Mouse (Mus musculus) adipocyte (in vitro differentiated cells): ENCODE measurements at regions not wholly inside any gene's neighbourhood (a gene's known extent, or its start where the extent isn't known, plus 50 kb on each side); places are given as distances from the start of the nearest gene placed in this dataset.
A peak's percentile ranks its signal among the peaks of the same experiment; 100 is the strongest.

Source experiments
- DNase-seq: peaks from one replicate; pipeline ENCODE4 v3.0.0-alpha.2; 2016; ENCODE audit warnings: low spot score

DNA sequence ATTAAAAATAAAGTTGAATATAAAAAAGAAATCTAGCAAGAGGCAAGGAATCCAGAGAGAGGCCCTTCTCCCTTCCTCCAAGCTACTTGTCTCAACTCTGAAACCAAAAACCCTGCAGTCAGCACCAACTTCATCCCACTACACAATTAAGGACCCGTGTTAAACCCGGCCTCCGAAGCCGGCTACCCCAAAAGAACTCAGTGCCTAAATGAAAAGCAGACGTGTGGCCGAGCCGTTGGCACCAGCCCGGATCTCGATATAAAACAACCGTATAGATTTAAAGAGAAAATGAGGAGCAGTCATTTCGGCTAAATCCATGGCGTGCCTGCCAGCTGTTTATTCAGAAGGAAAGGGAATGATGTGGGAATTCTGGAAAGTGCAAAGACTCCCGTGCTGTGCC is 384.7 kb upstream of the Dynlrb2 start:
- DNase-seq = no peak

DNA sequence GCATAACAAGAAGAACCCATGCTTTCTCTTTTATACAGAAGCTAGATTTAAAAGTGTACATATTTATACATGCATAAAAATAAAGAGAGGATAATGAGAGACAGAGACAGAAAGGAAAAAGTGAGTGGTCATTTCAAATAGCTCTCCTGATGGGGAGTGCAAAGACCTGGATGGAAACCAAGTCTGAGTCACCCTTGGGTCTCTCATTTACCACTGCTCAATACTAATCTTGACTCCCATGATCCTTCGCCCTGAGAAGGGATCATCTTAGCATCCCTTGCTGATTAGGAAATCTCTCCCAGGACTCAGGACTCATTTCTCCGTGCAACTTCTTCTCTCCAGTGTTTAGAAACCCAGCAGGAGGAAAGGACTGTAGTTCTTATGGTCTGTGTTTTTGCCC is 386.9 kb upstream of the Dynlrb2 start:
- no peak for DNase-seq

DNA sequence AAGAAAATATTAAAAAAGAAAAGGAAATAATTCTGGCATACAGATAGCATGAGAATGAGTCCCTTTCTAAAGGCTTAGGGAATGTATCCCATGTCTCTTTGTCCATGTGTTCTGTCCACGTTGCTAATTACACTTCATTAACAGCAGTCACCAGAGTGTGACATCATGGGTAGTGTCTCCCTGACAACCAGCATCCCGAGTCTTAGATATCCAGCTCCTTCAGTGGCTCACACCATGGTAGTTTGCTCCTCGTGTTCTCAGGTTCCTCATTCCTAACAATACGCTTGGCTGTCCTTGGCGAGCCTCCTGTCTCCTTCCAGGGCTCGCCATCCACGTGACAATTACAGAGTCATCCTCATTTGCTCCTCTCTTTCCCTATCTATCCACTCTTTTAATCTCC is 388.1 kb upstream of the Dynlrb2 start:
- DNase-seq = no peak

DNA sequence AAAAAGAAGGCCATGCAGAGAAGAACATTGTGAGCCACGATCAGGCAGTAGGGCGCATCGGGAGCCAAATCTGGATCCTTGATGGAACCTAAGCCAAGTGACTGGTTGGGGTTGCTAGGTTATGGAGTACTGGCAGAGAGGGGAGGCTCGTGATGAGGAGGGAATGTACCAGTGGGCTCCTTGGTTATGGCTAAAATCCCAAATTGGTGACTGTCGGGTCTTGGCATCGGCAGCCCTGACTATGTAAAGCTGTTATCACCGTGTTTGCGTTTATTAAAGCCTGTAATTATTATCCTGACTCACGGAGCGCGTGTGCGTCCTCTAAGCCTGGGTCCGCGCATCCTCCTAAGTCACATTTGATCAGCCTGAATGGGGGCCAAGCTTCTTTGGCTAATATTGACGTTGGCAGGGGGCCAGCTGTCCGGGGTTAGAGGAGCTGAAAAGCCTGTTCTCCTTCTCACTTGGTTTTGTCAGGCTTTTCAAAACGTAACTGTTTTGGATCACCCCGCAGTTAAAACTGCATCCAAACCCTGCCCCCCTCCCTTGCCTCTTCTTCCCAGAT is 388.9 kb upstream of the Dynlrb2 start:
- DNase-seq = peak; percentile 63

DNA sequence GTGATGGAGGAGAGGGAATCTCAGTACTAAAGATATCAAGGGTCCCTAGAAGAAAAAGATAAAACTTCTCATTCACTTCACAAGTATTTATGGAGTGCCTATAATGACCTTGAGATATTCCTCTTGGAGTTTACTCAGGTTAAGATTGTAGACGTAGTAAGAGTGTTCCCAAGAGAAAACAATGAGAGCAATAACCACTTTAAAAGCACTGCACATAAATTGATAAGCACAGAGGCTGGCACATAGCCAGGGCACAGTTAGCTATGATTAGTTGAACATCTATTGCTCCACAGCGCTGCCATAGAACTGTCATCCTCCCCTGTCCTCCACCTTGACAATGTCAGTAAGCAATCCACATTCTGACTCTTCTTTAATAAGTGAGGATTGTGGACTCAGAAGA is 389.8 kb upstream of the Dynlrb2 start:
- DNase-seq = no peak

DNA sequence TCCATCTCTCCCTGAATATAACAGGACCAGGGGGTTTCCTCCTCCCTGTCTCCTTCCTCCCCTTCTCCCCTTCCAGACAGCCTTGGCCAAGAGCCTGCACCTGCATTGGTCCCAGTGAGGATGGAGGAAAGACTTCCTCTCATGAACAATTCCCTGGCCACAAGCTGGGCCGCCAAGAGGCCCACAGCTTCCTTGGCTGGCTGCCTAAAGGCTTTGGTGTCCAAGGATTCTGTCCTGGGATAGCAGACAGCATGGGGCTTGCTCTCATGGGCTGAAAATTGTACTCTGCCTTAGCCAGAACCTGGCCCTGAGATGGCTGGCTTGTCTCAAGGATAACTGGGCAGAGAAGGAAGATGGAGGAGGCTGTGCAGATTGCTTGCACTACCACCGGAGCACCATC is 390.3 kb upstream of the Dynlrb2 start:
- peak; percentile 59 for DNase-seq

DNA sequence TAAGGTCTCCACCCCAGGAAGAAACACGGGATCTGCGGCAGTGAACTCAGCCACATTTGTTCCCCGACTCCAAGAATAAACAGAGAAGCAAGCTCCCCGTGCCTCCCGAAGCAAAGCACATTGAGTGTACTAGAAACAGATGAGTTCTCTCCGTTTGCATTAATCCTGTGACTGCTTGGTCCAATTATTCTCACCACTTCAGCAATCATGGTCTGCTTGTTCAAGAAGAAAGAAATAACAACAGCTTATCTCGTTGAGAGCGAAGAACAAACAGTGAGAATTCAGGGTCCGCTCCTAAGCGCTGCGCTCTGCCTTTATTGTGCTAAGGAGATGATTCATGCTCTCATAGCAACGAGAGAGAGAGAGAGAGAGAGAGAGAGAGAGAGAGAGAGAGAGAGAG is 393.6 kb upstream of the Dynlrb2 start:
- DNase-seq = no peak

DNA sequence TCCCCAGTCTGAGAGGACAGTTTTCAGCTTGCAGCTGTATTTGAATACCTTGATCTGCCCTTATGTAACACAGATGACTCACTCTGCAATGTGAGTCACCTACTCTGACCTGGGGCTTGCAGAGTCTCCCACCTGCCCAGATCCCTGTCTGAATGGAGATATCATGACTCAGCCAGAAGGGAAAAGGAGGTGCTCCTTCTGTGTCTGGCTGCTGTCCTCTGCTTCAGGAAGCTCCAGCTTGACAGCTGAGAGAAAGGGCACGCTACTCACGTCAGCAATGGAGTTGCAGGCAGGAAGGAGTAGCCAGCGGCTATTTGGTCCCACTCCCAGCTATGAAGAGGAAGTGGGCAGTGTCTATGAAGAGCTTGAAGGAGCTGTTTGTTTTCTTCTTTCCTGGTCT is 389.1 kb upstream of the Maf start:
- no peak for DNase-seq

DNA sequence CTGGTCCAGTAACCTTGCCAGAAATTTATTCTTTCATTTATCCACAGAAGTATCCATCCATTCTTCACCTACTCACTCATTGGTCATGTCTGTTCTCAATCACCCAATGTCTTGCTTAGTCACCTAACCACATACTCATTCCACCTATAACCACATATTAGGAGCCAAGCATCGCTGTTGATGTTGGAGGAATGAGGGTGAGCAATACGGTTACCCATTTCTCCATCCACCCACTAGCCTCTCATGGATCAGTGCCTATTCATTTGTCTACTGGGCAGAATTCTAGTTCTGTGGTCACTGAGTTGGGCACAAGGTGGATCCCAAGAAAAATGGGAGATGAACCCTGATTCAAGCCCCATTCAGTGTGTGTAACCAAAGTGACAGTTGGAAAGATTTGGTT is 375.6 kb upstream of the Maf start:
- DNase-seq = no peak

DNA sequence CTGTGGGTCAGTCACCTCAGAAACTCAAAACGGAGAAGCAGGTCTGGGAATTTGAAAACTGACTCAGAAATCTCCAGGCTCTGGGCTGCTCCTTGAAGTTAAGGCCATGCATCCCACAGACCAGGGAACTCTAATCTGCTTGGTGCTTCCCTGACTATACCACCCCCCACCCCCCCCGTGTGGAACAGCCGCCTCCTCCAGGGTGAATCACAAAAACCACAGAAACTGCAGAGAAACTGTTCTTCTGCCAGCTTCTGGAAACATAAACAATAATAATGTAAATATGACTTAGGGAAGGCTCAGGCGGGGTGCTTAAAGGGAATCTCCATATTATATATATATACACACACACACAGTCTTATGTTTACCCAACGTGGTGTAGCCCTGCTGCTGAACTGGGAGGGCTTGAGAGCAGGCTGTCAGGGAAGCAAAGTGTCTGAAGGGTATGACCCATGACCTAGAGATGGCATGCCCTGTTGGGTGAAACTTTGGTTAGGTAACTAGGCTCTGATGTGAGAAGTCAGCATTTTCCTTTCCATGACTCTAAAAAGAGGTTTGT is 371.3 kb upstream of the Maf start:
- peak; percentile 13 for DNase-seq

DNA sequence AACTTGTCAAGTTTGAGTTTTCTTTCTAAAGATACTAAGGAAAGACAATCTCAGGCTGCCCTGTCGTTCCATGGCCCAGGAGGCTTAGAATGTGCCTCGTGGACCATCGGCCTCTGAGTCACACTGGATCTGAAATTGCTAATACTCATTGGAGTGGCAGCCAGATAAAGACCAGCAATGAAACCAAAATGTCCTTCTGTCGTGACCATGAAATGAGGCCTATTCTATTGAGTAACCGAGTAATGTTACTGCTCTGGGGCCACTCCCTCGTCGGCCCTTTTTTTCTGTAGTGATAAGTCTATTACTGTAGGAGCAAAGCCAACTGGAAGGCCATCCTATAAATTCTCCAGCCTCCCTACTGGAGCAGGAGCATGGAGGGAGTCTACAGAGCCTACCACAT is 363.9 kb upstream of the Maf start:
- DNase-seq = no peak

DNA sequence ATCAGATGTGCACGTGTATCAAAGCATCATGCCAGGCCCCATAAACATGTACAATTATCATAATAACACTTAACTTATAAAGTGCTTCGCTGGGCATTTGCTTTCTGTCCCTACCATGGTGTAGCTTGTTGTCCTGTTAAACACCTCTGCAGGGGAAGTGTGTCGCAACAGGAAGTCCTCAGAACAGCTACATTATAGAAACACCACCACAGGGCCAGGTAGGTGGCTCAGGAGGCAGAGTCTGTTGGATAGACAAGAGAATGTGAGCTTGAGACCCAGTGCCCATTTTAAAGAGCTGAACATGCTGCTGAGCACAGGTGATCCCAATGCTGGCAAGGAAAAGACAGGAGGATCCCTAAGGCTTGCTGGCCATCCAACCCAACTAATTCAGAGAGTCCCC is 361.9 kb upstream of the Maf start:
- no peak for DNase-seq

DNA sequence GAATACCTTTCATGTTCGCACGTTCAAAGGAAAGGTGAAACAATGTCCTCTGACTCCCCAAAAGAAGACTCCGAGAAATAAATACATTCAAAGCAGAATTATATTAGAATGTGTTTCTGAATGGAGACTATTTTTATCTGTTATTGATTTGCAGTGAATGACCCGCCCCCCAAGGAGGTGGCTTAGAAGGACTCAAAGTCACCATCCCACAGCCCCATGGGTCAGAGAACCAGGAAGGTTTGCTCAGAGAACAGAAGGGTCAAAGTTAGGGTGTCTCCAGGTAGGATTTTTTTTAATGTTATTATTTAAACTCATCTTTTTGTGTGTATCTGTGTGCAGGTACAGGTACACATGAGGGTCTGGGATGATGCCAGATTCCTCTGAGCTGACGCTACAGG is 360.4 kb upstream of the Maf start:
- DNase-seq = no peak

DNA sequence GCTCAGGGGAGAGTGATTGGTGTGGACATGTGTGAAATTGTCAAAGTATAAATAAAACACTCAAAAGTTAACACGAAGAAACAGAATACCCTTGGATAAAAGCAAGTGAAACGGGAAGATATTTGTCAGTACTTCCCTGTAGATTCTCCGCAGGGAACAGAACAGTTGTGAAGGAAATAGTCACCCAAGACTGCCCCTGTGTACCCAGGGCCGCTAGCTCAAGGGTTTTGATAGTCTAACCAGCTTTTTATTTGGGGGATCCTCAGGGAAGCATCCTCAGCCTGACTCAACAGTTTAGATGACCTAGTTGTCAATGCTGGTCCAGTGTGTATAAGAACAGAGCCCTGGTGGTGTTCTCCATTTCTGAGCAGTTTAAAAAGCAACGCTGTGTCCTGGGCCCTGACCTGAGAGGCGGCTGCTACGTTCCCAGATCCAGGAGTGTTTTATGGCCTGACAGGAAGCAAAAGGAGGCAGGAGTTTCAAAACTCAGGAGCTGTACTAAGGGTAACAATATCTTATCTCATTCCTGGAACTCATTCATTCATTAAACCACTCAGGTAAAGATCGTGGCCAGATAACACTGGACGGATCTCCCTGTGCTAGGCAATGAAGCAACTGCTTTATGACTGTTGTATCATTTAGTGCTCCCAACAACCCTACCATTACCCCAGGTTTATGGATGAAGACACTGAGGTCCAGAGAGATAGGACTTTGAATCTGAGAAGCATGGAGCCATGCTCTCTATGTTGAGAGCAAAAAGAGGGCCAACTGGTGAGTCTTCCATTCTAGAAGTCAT is 359.8 kb upstream of the Maf start:
- no peak for DNase-seq

DNA sequence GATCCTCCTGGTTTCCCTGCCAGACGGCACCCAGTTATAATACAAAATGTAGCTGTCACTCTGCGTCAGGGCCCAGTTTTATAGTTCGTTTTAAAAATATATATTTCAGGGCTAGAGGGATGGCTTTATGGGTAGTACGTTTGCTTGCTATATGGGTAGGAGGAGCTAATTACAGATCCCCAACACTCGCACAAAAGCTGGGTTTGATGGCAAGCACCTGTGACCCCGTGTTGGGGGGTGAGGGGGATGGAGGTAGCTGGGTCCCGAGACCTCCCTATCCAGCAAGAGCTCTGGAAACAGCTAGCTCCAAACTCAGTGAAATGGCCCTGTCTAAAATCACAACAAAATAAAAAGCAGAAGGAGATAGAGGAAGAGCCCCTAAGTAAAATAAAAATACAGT is 358.3 kb upstream of the Maf start:
- DNase-seq = no peak

DNA sequence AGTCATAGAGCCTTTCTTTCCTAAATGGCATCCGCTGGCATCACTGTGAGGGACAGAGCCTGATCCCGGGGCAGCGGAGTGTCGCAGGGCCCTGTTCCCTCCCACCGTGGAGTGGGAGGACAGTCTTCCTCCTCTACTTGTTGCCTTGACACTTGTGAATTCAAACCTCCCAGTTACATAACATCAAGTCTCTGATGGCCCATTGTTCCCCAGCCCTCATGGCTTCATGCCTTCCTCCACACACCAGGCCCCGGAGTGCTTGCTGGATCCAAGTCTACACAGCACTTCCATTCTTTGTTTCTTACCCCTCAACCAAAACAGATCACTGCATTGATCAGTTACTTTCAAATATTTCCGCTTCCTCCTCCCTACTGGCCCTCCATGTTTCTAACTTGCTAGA is 357.7 kb upstream of the Maf start:
- DNase-seq = no peak

DNA sequence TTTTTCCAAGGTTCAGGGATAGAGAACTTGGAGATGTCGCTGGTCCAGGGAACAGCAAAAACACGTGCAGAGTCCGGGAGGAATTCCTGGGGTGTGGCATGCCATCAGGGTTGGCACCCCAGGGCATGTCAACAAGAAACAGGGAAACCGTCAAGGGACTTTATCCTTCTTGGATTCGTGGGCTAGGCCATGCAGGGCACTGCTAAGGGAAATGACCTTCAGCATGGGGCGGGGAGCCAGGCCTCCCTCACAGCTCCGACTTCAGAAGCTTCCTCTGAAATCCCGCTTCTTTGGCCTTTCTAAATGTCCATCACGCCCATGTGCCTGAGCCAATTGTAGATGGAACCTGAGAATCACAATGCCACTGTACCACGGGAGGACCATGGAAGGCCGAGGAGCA is 357.0 kb upstream of the Maf start:
- no peak for DNase-seq

DNA sequence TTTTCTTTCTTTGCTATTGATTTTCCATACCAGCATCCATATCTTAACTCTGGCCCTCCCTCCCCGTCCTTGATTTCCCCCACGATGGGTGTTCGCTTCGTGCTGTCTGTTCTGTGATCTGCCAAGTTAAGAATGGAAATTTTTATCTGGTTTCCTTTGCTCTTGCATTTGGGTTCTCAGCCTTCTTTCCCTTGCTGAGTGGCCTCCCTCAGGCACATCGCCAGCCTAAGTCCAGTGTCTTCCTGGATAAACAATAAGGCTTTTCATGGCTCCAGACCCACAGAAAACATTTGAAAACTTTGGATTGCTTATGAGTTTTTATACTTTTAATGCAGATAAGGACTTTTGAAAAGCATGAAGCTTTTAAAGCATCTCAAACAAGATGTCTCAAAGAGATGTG is 355.9 kb upstream of the Maf start:
- DNase-seq = peak; percentile 55

DNA sequence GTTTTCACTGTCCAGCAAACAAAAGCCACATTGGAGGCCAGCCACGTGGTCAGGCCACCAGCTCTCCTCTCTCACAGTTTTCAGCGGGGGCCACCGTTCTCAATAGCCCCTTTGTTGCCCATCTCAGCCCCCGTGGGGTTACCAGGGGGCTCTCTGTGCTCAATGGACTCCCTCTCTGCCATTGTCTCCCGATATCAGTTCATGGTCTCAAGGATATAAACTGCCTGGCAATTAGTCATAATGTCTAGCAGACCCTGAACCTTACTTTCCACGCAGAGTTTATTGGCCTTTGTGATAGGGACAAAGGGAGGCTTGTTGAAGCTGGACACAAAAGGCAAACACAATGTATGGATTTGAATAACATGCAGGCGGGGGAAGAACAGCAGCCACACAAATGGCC is 345.9 kb upstream of the Maf start:
- no peak for DNase-seq

DNA sequence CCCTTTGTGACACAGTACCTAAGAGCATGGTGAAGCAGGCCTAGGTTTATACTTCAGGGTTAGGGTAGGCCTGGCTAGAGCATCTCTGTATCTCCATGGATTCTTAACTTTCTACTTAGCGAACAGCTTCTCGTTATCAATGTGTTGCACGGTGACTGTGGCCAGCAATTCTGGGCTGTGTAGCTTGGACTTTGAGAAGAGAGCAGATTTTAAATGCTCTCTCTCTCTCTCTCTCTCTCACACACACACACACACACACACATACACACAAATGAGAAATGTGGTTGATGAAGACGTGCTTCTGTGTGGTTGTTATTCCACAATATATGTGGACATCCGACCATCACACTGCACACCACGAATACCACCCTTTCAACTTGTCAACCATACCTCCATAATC is 345.4 kb upstream of the Maf start:
- no peak for DNase-seq

DNA sequence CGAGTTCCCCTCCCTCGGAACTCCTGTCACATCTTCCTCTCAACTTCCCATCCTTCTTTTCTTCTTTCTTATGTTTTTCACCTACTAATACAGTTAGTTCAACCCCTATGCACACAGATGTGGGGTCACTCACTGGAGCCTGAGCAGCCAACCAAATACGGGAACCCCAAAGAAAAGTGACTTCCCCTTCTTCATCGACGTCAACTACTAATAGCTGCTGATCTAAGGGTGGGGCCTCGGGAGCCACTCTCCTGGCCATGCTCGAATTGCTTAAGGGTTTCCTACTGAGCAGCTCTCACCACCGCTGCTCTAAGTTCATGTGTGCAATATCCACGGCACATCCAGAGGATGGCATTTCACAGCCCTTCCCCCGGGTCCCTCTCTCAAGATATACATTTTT is 340.9 kb upstream of the Maf start:
- no peak for DNase-seq

DNA sequence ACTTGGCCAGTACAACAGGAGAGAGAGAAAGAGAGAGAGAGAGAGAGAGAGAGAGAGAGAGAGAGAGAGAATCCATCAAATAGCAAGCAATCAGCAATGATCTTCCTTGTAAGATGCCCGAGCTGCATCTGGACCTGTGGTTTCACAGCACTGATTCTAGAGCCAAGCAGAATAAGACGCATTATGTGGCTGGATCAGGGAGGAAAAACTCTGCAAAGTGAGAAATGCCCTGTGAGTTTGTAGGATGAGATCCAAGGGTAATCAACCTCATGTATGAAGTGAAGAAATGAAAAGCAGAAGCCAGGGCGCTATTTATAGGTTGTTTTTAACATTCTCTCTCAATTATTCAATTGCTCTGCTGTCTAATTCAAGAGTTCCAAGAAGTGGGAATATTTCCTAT is 339.3 kb upstream of the Maf start:
- peak; percentile 46 for DNase-seq

DNA sequence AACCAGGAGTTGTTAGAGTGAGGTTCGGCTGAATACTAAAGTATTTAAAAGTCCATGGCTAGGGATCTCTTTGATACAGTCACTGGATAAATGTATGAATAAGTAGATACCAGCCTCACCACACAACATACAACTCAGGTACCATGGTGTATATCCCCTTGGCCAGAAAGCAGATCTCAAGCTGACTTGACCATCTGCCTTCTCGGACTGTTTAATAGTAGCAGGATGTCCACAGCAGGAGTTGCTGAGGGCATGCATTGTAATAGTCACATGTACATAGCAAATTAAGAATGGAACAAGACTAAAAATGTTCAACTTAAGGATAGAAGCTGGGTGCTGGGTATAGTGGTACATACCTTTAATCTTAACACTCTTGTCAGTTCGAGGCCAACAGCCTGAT is 337.9 kb upstream of the Maf start:
- no peak for DNase-seq

DNA sequence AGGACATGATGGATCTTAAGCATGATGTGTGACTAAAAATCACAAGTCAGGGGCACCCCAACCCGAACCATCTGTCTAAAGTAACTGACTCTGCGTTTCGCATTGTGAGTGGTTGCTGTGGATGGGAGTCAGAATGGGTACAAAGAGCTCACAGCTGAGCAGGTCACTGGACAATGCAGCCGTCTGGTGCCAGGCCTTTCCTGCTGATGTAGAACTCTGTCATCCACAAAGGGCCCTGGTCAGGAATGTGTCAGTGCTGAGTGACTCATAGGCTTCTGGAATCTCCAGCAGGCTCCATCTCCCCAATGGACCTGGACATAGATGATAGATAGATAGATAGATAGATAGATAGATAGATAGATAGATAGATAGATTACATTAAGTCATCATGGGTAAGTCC is 335.8 kb upstream of the Maf start:
- DNase-seq = no peak
